Mouse (Mus musculus) urinary bladder, postnatal 10 days (tissue): ENCODE measurements around the gene Sphk2.
"Not testable (repeated sequence)": the region's sequence is repeated elsewhere in the genome, so short reads cannot be mapped to it uniquely, and the experiment has no call there.

Experiments used
- DNase-seq: peaks from one replicate; pipeline ENCODE4 v3.0.0; 2022; ENCODE audit warnings: low spot score

The Sphk2 gene

DNA sequence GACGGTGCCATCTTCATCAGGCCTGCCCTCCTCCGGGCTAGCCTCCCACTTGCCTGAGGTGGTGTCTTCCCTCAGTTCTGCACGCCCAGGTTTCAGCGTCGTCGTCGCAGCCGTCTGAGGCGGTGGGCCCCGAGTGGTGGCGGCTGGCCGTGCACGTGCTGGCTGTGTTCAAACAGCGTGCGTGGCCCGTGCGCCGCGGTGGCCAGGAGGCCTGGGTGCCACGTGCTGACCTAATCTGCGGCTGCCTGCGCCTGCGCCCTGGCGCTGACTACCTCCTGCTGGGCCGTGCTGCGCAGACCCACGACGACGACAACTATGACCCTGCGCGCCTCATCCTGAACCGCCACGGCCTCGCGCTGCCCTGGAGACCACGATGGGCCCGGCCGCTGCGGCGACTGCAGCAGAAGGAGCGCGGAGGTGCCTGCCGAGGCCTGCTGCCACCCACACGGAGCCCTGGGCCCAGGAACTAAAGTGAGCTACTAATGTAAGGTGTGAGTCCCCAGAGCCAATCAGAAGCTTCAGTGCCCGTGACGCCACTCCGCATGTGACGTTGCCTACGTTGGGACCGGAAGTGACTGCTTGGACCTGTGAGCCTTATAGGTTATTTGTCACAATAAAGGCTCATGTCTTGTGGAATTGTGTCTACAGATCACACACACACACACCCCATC lies 23.7 kb downstream of the Sphk2 start, which contains the start of gene Sec1:
TSS of gene Sec1 (minus strand) at position 482 of the 671 bp plus-strand sequence.
- no peak for DNase-seq

DNA sequence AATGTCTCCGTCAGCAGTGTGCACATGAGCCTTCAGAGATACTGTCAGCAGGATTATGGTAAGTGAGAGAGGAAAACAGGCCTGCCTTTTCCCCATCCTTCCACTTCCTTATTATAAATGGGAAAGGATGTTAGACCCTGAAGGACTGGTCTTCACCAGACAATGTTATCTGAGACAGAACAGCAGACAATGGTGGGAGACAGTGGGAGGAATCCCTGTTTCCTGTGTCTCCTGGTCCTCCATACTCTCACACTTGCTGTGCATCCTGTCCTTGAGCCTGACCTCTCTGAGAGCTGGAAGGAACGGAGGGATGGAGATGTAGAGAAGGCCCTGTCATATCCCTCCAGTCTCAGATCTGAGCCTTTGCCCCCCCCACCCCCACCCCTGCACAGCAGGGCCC lies 25.4 kb downstream of the Sphk2 start:
- DNase-seq: no peak

- DNase-seq: no peak
These were observed 28.0 kb downstream of the Sphk2 start for GRCm38 (mm10) chr7:45689800-45690199.

DNA sequence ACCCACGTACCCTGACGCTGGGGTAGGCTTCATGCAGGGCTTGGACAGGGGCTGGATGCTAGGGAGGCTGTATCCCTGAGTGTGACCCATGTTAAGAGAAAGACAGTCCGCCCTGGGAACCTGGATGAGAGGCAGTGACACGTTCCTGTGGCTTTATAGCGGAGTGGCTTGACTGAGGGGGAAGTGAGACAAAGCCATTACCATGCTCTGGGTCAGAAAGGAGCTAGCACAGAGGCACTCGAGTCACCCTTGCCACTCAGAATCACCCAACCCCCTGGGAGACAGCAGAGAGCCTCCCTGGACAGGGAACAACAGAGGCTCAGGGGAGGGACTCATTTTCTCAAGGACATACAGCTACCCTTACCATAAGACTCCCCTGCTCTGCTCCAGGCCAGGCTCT lies 28.7 kb downstream of the Sphk2 start:
- no peak for DNase-seq

- no peak for DNase-seq
These were observed 31.0 kb downstream of the Sphk2 start for GRCm38 (mm10) chr7:45686841-45687240.

- DNase-seq: no peak
These were observed 32.0 kb downstream of the Sphk2 start for GRCm38 (mm10) chr7:45685811-45686210.

DNA sequence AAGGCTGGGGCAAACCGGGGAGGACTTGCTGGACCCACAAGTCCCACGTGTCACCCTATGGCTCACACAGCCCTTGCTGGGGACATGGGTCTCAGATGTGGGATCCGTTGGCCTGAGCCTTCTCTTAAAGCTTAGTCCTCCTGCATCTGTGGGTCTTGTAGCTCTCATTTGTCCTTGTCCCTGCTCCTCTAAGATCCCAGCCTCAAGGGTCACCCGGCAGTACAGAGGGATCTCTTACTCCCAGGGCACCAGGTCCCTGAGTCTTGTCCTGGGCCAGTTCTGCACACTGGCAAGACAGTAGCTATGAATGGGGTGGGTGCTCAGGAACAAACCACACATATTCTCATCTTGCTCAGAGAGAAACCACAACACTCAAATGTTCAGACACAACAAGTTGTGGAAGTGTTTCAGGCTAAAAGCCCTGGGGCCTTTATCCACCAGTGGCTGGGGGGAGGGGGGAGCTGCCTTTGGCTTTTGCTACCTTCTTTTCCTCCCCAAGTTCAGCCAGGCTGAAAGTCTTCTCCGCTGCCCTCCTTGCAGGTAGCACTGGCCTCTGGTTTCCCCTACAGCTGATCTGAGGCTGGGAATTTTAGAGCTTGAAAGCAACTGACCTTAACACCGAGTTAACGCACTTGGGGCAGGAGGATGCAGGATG lies 34.3 kb downstream of the Sphk2 start, which contains the start of gene Ntn5:
TSS of gene Ntn5 (plus strand) at position 627 of the 655 bp plus-strand sequence.
- no peak for DNase-seq

DNA sequence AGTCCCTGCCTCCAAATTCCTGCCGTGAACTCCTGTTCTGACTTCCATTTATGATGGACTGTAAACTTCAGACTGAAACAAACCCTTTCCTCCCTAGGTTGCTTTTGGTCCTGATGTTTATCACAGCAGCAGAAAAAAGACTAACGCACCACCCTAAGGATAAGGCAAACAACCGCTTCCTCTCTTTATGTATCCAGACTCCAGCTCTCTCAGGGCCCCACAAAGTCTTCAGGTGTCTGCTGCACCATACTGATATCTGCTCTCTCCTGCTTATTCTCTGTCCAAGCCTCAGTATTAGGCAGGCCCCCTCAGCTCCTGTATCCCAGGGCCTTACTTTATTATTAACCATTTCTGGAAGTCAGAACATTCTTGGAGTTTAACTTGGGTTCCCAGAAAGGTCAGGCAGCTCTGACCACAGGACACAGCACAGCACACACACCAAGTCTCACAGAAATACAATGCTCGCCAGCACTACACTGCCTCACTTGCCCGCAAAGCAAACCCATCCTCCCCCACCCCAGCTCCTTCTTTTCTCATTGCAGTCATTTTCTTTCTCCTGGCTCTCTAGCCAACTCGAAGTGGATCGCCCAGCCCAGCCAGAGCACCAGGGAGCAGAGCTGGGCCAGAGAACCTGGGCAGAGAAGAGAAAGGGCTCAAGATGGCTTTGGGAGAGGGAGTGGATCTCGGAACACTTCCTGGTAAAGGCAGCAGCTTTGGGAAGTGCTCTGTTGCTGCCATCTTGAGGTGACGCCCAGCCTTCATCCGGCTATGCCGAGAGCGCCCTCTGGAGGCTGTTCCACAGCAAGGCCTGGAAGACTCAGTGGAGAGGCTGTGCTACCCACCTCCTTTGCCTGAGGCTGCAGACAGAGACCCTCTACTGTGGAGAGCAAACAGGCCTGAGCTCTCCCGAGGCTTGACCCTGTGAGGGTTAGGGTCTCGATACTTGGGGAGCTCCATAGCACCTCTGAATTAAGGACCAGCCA lies 35.4 kb downstream of the Sphk2 start:
- DNase-seq: no peak

GRCm38 (mm10) chr7:45681046-45681736 lies 36.6 kb downstream of the Sphk2 start:
- DNase-seq: no peak

- DNase-seq: no peak
These were observed 37.7 kb downstream of the Sphk2 start for GRCm38 (mm10) chr7:45679966-45680621.

DNA sequence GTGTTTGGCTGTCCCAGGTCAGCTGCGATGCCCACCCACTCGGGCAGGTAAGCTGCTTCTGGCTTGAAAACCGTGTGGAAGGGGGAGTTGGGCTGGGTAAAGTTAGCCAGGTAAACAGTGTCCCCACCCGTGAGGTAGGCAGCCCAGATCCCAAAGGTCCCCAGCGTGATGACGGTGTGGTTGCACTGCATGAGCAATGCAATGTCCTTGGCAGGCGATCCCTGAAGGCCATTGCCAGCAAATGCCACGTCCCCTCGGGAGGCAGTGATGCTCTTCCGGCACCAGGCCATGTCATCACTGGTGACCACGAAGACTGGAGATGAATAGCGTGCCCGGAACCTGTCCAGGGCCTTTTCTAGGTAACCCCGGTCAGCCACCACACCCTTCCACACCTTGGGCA lies 39.3 kb downstream of the Sphk2 start:
- DNase-seq: no peak

DNA sequence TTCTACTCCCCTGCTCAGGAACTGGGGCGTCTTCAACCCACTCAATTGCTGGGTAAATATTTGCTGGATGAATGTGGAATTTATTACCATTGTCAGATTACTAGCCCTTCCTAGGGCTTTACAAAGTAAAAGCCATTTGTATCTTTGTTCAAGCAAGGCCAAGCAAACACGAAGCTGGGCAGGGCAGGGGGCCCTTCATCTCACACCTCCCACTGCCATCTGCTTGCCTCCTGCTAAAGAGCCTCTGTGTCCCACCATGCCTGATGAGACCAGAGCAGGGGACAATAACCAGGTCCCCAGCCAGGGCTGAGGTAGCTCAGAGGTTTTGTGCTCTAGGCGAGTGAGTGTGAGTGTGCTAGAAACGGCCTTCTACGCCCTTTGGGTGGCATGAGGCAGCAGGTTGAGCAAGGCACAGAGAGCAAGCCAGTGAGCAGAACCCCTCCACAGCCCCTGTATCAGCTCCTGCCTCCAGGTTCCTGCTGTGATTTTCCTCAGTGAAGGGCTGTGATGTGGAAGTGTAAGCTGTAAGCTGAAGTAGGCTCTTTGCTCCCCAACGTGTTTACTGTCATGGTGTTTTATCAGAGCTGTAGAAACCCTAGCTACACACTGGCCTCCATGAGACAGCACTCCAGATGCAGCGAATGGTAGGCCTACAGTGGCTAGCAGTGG lies 40.0 kb downstream of the Sphk2 start:
- DNase-seq: no peak

GRCm38 (mm10) chr7:45668921-45669320 lies 48.9 kb downstream of the Sphk2 start:
- DNase-seq: no peak

GRCm38 (mm10) chr7:45667761-45668160 lies 50.0 kb downstream of the Sphk2 start:
- no peak for DNase-seq

- DNase-seq: no peak
These were observed 51.6 kb downstream of the Sphk2 start, which contains the start of gene Fut2 for GRCm38 (mm10) chr7:45666161-45666560. Gene Fut2 (minus strand): TSS chr7:45666394.

DNA sequence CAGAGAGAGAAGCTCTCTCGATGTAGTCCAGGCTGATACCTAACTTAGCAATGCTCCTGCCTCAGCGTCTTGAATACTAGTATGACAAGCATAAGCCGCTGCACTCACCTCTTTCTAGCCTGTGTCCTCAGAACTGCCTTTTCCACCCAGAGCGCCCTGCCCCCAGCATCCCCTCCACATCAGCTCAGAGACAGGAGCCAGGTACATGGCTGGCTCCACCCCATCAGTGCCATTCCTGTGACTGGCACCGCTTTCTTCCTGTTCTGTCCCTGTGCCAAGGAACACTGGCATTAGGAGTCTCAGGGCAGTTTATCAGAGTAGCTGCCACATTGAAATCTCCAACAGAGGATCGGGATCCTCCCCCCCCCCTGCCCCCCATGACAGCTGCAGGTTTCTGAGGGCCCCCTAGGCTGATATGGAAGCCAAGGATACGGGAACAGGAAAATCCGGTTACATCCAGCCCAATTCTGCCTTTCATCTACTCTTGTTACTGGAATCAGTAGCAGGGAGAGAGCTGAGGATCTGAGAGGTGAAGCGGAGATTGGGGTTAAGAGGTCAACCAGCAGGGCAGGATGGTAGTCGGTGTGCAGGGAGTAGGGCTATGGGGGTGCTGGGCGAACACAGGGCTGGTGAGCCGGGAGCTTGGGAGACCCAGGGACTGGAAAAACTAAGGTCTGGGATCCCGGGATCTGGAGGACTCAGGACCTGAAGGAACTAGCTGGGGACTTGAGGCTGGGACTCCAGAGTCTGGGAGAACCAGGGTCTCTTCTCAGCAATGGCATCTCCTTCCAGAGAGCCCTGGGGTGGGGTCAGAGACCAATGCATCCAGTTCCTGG lies 52.3 kb downstream of the Sphk2 start:
- no peak for DNase-seq

DNA sequence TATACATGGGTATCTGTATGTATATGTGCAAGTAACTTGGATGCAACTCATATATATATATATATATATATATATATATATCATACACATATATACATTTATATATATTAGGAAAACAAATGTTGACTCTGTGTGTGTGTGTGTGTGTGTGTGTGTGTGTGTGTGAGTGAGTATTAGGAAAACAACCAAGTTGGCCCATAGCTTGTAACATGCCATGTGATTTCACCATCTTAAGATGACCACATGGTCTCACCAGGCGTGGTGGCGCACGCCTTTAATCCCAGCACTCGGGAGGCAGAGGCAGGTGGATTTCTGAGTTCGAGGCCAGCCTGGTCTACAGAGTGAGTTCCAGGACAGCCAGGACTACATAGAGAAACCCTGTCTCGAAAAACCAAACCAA lies 56.1 kb downstream of the Sphk2 start:
- not testable (repeated sequence) for DNase-seq

DNA sequence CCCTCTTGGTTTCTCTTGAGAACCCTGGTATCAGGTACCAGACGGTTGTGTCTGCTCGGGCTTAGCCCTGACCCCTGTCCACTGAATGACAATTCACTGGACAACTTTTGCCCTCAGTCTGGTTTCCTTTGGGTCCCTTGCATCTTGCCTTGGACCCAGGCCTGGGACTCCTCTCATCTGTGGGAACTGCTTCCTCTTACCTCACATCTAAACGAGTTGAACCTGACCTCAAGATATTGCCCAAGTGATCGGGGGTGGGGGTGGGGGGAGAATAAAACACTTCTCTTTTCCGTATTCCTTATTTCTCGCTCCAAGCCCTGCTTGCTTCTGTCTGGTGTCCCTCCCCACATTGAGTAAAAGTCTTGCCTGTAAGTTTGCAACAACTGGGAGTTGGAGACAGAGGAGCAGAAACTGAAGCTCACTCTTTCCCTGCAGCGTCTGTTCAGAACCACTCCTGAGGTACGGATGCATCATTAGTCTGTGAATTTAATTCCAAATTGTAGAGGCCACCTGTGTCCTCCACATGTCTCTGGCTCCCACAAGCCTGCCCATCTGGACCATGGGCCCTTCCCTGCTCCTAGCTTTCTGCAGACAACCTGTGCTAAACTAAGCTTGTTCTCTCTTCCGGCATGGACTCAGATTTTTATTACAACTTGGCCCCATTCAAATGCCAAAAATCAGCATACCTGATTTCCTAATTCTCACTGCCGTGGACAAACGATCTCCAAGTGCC lies 56.9 kb downstream of the Sphk2 start:
- no peak for DNase-seq
